Mouse (Mus musculus): Measurements from ENCODE around the gene Olfr1475. TPM values are rescaled to one million over a fixed set of nuclear protein-coding genes. Genes with fewer than 3 reads are reported as not detected.
"Not testable (repeated sequence)": the region's sequence is repeated elsewhere in the genome, so short reads cannot be mapped to it uniquely, and the experiment has no call there.

The Olfr1475 gene
- polyA plus RNA-seq (2014; fragmentation: Nextera tagmentation; extraction: Ambion mirVana), result not detected in 2 replicates

DNA sequence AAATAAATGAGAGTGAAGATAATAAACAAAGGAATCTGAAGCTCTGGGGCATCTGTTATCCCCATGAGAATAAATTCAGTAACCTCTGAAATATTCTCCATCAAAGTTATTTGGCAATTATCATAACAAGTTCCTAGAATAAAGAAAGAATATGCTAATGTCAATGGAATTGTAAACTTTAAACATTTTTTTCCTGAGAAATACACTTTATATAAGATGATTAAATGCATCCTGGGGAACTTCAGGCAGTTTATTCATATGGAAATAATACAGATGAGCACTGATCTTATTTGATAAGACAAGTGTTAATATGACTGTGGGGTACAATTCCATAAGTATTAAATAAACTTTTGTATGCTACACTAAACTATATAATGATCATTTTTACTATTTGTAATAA lies at the start of gene Olfr1475:
Olfr1475 (minus strand) TSS at position 101 of the 400 bp plus-strand sequence.
- Histone ChIP-seq H3K9ac (replicated peaks; ENCODE audit: low read length) (no peak within 1 kb of the TSS), H3K4me2 (ENCODE audit: low read length) (no peak within 1 kb of the TSS), H3K27me3 (ENCODE audit: control insufficient read depth, insufficient read depth, low read length) (no peaks in the 10 kb centered on the region), H3K4me1 (ENCODE audit: control insufficient read depth, insufficient read depth, low read length) (no peaks in the 10 kb centered on the region), H3K36me3 (ENCODE audit: control insufficient read depth, insufficient read depth, low read length) (no peaks in the 10 kb centered on the region), H3K4me3 (replicated peaks; ENCODE audit: low read depth, low read length) (no peak within 1 kb of the TSS), H3K27ac (replicated peaks; ENCODE audit: low read depth, low read length) (no peak within 1 kb of the TSS), H3K9me3 (ENCODE audit: control insufficient read depth, low read length) (no peaks in the 10 kb centered on the region)
- DNase-seq (no peak), ATAC-seq (ENCODE audit: low FRiP score, low TSS enrichment) (no peak)

DNA sequence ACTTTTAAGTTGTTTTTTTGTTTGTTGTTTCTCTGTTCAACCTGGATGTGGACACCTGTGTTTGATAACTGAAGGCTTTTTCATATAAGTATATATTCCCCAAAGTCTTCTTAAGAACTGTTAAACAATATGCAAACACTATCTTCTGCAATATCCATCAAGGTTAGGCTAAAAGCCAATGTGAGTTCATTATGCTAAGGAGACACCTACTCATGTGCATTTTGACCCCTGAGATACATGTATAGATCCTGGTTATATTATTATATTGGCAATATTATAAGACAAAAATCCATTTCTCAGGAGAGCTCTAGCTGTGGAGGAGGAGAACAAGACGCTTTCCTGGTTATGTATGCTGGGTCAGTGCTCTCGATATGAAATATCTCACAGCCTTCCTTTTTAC lies 47.6 kb upstream of the Olfr1475 start, which contains the start of gene Olfr1480:
Olfr1480 (plus strand) TSS at position 301 of the 400 bp plus-strand sequence.
- Histone ChIP-seq H3K4me1 (ENCODE audit: control insufficient read depth, insufficient read depth, low read length) (no peaks in the 10 kb centered on the region), H3K4me3 (replicated peaks; ENCODE audit: low read depth, low read length) (no peak within 1 kb of the TSS), H3K4me2 (ENCODE audit: low read length) (no peak within 1 kb of the TSS), H3K9ac (replicated peaks; ENCODE audit: low read length) (no peak within 1 kb of the TSS), H3K27me3 (ENCODE audit: control insufficient read depth, insufficient read depth, low read length) (no peaks in the 10 kb centered on the region), H3K27ac (replicated peaks; ENCODE audit: low read depth, low read length) (no peak within 1 kb of the TSS), H3K9me3 (ENCODE audit: control insufficient read depth, low read length) (peaks cover 4% of the 10 kb centered on the region; the same call in 1 of the 2 replicates), H3K36me3 (ENCODE audit: control insufficient read depth, insufficient read depth, low read length) (no peaks in the 10 kb centered on the region)
- WGBS, result 83% methylated on average over 2 of the region's 2 CpGs
- DNase-seq (no peak), ATAC-seq (ENCODE audit: low FRiP score, low TSS enrichment) (no peak)

GRCm38 (mm10) chr19:13500246-13500645 lies 20.2 kb upstream of the Olfr1475 start, which contains the start of gene Olfr1477:
TSS of gene Olfr1477 (plus strand) at chr19:13500546.
- Histone ChIP-seq H3K27me3 (ENCODE audit: control insufficient read depth, insufficient read depth, low read length) (no peaks in the 10 kb centered on the region), H3K27ac (replicated peaks; ENCODE audit: low read depth, low read length) (no peak within 1 kb of the TSS), H3K9me3 (ENCODE audit: control insufficient read depth, low read length) (peaks cover 11% of the 10 kb centered on the region; the same call in 1 of the 2 replicates), H3K36me3 (ENCODE audit: control insufficient read depth, insufficient read depth, low read length) (no peaks in the 10 kb centered on the region), H3K9ac (replicated peaks; ENCODE audit: low read length) (no peak within 1 kb of the TSS), H3K4me2 (ENCODE audit: low read length) (no peak within 1 kb of the TSS), H3K4me3 (replicated peaks; ENCODE audit: low read depth, low read length) (no peak within 1 kb of the TSS), H3K4me1 (ENCODE audit: control insufficient read depth, insufficient read depth, low read length) (no peaks in the 10 kb centered on the region)
- DNase-seq, result no peak
- ATAC-seq (ENCODE audit: low FRiP score, low TSS enrichment), result no peak
- 71% methylated on average over 3 of the region's 3 CpGs for WGBS

GRCm38 (mm10) chr19:13469265-13469664 lies 10.7 kb downstream of the Olfr1475 start, which contains the start of gene Olfr1474:
TSS of gene Olfr1474 (plus strand) at chr19:13469565.
- WGBS, result 79% methylated on average over 4 of the region's 4 CpGs
- not testable (repeated sequence) for H3K27me3 ChIP-seq (ENCODE audit: control insufficient read depth, insufficient read depth, low read length); ATAC-seq (ENCODE audit: low FRiP score, low TSS enrichment); H3K9ac ChIP-seq (replicated peaks; ENCODE audit: low read length); H3K27ac ChIP-seq (replicated peaks; ENCODE audit: low read depth, low read length); H3K4me2 ChIP-seq (ENCODE audit: low read length); H3K9me3 ChIP-seq (ENCODE audit: control insufficient read depth, low read length); H3K36me3 ChIP-seq (ENCODE audit: control insufficient read depth, insufficient read depth, low read length); H3K4me1 ChIP-seq (ENCODE audit: control insufficient read depth, insufficient read depth, low read length); DNase-seq; H3K4me3 ChIP-seq (replicated peaks; ENCODE audit: low read depth, low read length)

DNA sequence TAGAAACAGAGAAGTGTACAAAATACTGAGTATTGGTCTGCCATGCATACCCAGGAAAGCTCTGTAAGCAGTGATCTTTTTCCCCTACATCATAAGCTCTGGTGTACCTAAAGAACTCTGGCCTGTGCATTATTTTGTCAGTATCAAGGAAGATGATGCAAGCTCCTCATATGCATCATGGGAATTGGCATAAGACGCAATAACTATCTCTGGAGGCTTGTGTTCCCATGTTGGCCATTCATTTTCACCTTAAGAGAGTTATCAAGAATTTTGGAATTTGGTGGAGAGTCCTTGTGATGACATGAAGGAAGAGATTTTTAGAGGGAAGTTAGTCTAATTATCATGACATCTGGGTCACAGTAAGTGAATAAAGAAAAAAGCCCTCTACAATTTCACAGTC lies 24.0 kb downstream of the Olfr1475 start, which contains the start of gene Olfr1472:
Olfr1472 (minus strand) TSS at position 101 of the 400 bp plus-strand sequence.
- 79% methylated on average over 1 of the region's 1 CpGs for WGBS
- no peaks in the 10 kb centered on the region for H3K27me3 ChIP-seq (ENCODE audit: control insufficient read depth, insufficient read depth, low read length)
- no peak within 1 kb of the TSS for H3K4me2 ChIP-seq (ENCODE audit: low read length)
- no peaks in the 10 kb centered on the region for H3K9me3 ChIP-seq (ENCODE audit: control insufficient read depth, low read length)
- DNase-seq (no peak), ATAC-seq (ENCODE audit: low FRiP score, low TSS enrichment) (no peak)
- H3K9ac ChIP-seq (replicated peaks; ENCODE audit: low read length), result no peak within 1 kb of the TSS
- H3K27ac ChIP-seq (replicated peaks; ENCODE audit: low read depth, low read length), result no peak within 1 kb of the TSS
- no peaks in the 10 kb centered on the region for H3K36me3 ChIP-seq (ENCODE audit: control insufficient read depth, insufficient read depth, low read length)
- no peak within 1 kb of the TSS for H3K4me3 ChIP-seq (replicated peaks; ENCODE audit: low read depth, low read length)
- H3K4me1 ChIP-seq (ENCODE audit: control insufficient read depth, insufficient read depth, low read length), result no peaks in the 10 kb centered on the region

- not testable (repeated sequence) for H3K36me3 ChIP-seq (ENCODE audit: control insufficient read depth, insufficient read depth, low read length); H3K4me1 ChIP-seq (ENCODE audit: control insufficient read depth, insufficient read depth, low read length); H3K9me3 ChIP-seq (ENCODE audit: control insufficient read depth, low read length); H3K4me3 ChIP-seq (replicated peaks; ENCODE audit: low read depth, low read length); H3K4me2 ChIP-seq (ENCODE audit: low read length); ATAC-seq (ENCODE audit: low FRiP score, low TSS enrichment); H3K27ac ChIP-seq (replicated peaks; ENCODE audit: low read depth, low read length); DNase-seq; H3K9ac ChIP-seq (replicated peaks; ENCODE audit: low read length); H3K27me3 ChIP-seq (ENCODE audit: control insufficient read depth, insufficient read depth, low read length)
- 71% methylated on average over 2 of the region's 2 CpGs for WGBS
Observed at GRCm38 (mm10) chr19:13443109-13443508, 36.9 kb downstream of the Olfr1475 start, which contains the start of gene Olfr1471. TSS of gene Olfr1471 (plus strand) at chr19:13443409.

Other genes with a start within 250 kb of the Olfr1475 start
- gene Olfr1463, start 248.9 kb downstream of the Olfr1475 start, polyA plus RNA-seq (2014; fragmentation: Nextera tagmentation; extraction: Ambion mirVana), result not detected in 2 replicates
- not detected in 2 replicates for gene Olfr1465, start 164.7 kb downstream of the Olfr1475 start, polyA plus RNA-seq (2014; fragmentation: Nextera tagmentation; extraction: Ambion mirVana)
- not detected in 2 replicates for gene Olfr1466, start 141.3 kb downstream of the Olfr1475 start, polyA plus RNA-seq (2014; fragmentation: Nextera tagmentation; extraction: Ambion mirVana)
- gene Olfr1467, start 118.0 kb downstream of the Olfr1475 start, polyA plus RNA-seq (2014; fragmentation: Nextera tagmentation; extraction: Ambion mirVana), result not detected in 2 replicates
- not detected in 2 replicates for gene Olfr1469, start 72.3 kb downstream of the Olfr1475 start, polyA plus RNA-seq (2014; fragmentation: Nextera tagmentation; extraction: Ambion mirVana)
- gene Olfr1471, start 36.8 kb downstream of the Olfr1475 start, polyA plus RNA-seq (2014; fragmentation: Nextera tagmentation; extraction: Ambion mirVana), result not detected in 2 replicates
- not detected in 2 replicates for gene Olfr1472, start 24.1 kb downstream of the Olfr1475 start, polyA plus RNA-seq (2014; fragmentation: Nextera tagmentation; extraction: Ambion mirVana)
- gene Olfr1474, start 10.6 kb downstream of the Olfr1475 start, polyA plus RNA-seq (2014; fragmentation: Nextera tagmentation; extraction: Ambion mirVana), result not detected in 2 replicates
- gene Olfr1477, start 20.4 kb upstream of the Olfr1475 start, polyA plus RNA-seq (2014; fragmentation: Nextera tagmentation; extraction: Ambion mirVana), result not detected in 2 replicates
- gene Olfr1480, start 47.7 kb upstream of the Olfr1475 start, polyA plus RNA-seq (2014; fragmentation: Nextera tagmentation; extraction: Ambion mirVana), result not detected in 2 replicates
- gene Olfr1484, start 103.3 kb upstream of the Olfr1475 start, polyA plus RNA-seq (2014; fragmentation: Nextera tagmentation; extraction: Ambion mirVana), result not detected in 2 replicates
- not detected in 2 replicates for gene Olfr1487, start 137.2 kb upstream of the Olfr1475 start, polyA plus RNA-seq (2014; fragmentation: Nextera tagmentation; extraction: Ambion mirVana)
- not detected in 2 replicates for gene Olfr1489, start 151.4 kb upstream of the Olfr1475 start, polyA plus RNA-seq (2014; fragmentation: Nextera tagmentation; extraction: Ambion mirVana)
- not detected in 2 replicates for gene Olfr1490, start 170.9 kb upstream of the Olfr1475 start, polyA plus RNA-seq (2014; fragmentation: Nextera tagmentation; extraction: Ambion mirVana)
- not detected in 2 replicates for gene Olfr1491, start 217.1 kb upstream of the Olfr1475 start, polyA plus RNA-seq (2014; fragmentation: Nextera tagmentation; extraction: Ambion mirVana)
- gene Olfr1493-ps1, start 243.1 kb upstream of the Olfr1475 start, polyA plus RNA-seq (2014; fragmentation: Nextera tagmentation; extraction: Ambion mirVana), result not detected in 2 replicates